Mouse (Mus musculus) liver, adult 2 months (tissue): Measurements from ENCODE around the gene Bmpr1a.

Experiments
- CTCF ChIP-seq: fragments of 200-500 bp; IDR thresholded peaks from 2 replicates; pipeline ENCODE4 v1.5.1; 2011; ENCODE audit warnings: low read depth, low read length, control low read depth
- POLR2A ChIP-seq: fragments of 200-500 bp; IDR thresholded peaks from 2 replicates; pipeline ENCODE4 v1.6.1; 2011; ENCODE audit warnings: low read length, control low read depth; ENCODE audit not compliant: insufficient read depth; ENCODE audit errors: extremely low read depth

GRCm38 (mm10) chr14:34503759-34504158, 618 bp upstream of the Bmpr1a start:
- TF ChIP-seq CTCF (no peak), POLR2A (no peak)
